15 mouse cellular contexts compared by ENCODE assay signal in genomic region chr10:43557630-43558165, GRCm38 (mm10). TPM values are rescaled to one million over a fixed set of nuclear protein-coding genes. Genes with fewer than 3 reads are reported as not detected.
A peak's percentile ranks its signal among the peaks of the same experiment; 100 is the strongest.
DNase-seq lines count a peak whose midpoint lies in the region; ATAC-seq lines count a peak whose summit lies in the region.
"Had no signal": no experiment of that assay in that cellular context is flagged by ENCODE, and none has a peak within 500 bp of the region (broad histone marks: within the 10 kb centered on the region; RNA-seq: fewer than 3 reads in every experiment).

No protein-coding gene starts in this region.

- ATAC-seq in common myeloid progenitor, adult 5-6 weeks (replicated peaks; ENCODE audit: low read depth, poor library complexity, severe bottlenecking) = peak; percentile 60; the same call in 1 of the 2 replicates
- peak; percentile 71 for ATAC-seq in neutrophil, adult 5-6 weeks (ENCODE audit: extremely low read depth, insufficient number of reproducible peaks, low FRiP score, poor library complexity, severe bottlenecking)
- ATAC-seq: forebrain, embryonic 13.5 days; forebrain, postnatal 0 days; Patski had no signal

- DNase-seq in spleen, postnatal 36 days (ENCODE audit: low spot score in 2 of 2) = peak; percentile 57 to 60
- DNase-seq in spleen, postnatal 4 days (ENCODE audit: low spot score in 2 of 2) = no peak
- DNase-seq in heart, postnatal 4 days = no peak
- DNase-seq in adrenal gland, postnatal 14 days = no peak
- no peak for DNase-seq in yolk sac, embryonic 10.5 days (ENCODE audit: low spot score)
- DNase-seq: adrenal gland, adult 2 months; adrenal gland, postnatal 36 days; cerebellum, adult 8-10 months; cerebellum, postnatal 14 days; forebrain, postnatal 0 days; gastrocnemius, postnatal 14 days had no signal

RNA-seq across cellular contexts. Expression of gene 1700021F05Rik, which starts 16.9 kb away (rescaled TPM):
- 49.1 and 78.7 TPM in 2 replicates for total RNA-seq in common myeloid progenitor, adult 5-6 weeks (2017)
- total RNA-seq in neutrophil, adult 5-6 weeks (2017) = 20.7 and 22.3 TPM in 2 replicates
- 10 to 100 TPM; 89.9 to 94.5 TPM for total RNA-seq in heart, postnatal 4 days (2021)
- 94.0 and 99.4 TPM in 2 replicates for total RNA-seq in adrenal gland, postnatal 14 days (2021)

RNA-seq across cellular contexts. Expression of gene Cd24a, which starts 20.4 kb away (rescaled TPM):
- total RNA-seq in common myeloid progenitor, adult 5-6 weeks (2017) = 451 and 477 TPM in 2 replicates
- total RNA-seq in neutrophil, adult 5-6 weeks (2017) = 667 and 713 TPM in 2 replicates
- 10 to 100 TPM; 14.6 to 22.6 TPM for total RNA-seq in heart, postnatal 4 days (2021)
- total RNA-seq in adrenal gland, postnatal 14 days (2021) = 67.5 and 81.0 TPM in 2 replicates

RNA-seq across cellular contexts. Expression of gene Gm9803, which starts 33.8 kb away (rescaled TPM):
- 30.4 and 35.3 TPM in 2 replicates for total RNA-seq in common myeloid progenitor, adult 5-6 weeks (2017)
- 1.4 TPM in 1 of 2 replicates, not detected in the other for total RNA-seq in neutrophil, adult 5-6 weeks (2017)
- total RNA-seq in heart, postnatal 4 days (2021) = 1 to 10 TPM; 5.8 to 6.4 TPM
- total RNA-seq in adrenal gland, postnatal 14 days (2021) = 19.7 and 21.9 TPM in 2 replicates

Comparison
In these comparisons a context has a peak if more than half of its experiments do, and no peak if none do; other contexts are left out.
1. DNase-seq: peak in spleen, postnatal 36 days (2 of 2); none in spleen, postnatal 4 days (0 of 2), heart, postnatal 4 days (single experiment), adrenal gland, postnatal 14 days (single experiment) and yolk sac, embryonic 10.5 days (single experiment).